Mouse (Mus musculus): ENCODE measurements around the gene Rps18.

DNA sequence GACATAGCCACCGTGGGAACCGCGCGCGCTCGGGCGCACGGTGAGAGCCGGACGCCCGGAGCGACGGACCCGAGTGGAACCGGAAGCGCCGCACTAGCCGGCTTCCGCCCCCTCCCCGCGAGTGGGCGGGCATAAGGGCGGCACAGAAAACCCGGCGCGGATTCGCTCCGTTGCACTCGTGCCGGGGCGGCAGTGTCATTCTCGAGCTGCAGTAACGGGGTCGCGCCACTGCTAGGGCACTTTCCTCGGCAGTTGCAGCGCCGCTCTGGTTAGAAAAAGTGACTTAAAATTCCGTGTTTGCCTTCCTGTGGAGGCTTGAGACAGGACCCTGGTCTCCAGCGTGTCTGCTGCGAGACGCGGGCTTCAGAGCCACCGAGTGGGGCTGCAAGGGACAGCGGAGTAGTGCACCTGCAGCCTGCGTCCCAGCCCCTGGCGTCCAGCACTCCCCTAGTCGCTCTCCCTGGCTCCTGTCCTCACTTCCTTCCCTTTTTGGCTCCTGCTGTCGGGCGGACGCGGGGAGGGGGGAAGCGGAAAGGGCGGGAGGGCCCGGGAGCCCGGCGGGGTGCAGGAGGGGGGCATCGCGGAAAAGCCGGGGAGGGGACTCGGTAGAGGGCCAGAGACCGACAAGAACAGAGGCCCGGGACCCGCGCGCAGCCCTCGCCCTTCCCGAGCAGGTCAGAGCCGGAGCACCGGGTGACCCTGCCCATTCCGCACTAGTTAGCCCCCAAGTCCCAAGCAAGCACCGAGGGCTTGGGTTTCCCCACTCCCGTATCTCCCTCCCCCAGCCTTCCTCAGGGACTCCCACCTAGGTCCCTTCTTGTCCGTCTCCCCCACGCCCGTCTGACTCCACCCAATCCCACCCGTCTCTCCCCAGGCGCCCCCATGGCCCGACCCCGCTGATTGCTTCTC, 26.2 kb downstream of the Rps18 start, which contains the start of gene Rgl2:
- TF ChIP-seq CTCF (IDR thresholded peaks at IDR 0.05; ENCODE audit: insufficient read depth, low read depth, low read length), result peak; percentile 56; the same call in 1 of the 2 replicates
- TF ChIP-seq POLR2A (IDR thresholded peaks at IDR 0.05; ENCODE audit: insufficient read depth, low read depth, low read length), result no peak; the same call in 1 of the 2 replicates
